Mouse (Mus musculus): ENCODE measurements around the gene Sgms1.

- TF ChIP-seq POLR2A (IDR thresholded peaks at IDR 0.05; ENCODE audit: low read depth, low read length) (no peak), CTCF (conservative IDR thresholded peaks at IDR 0.05; ENCODE audit: insufficient read depth, insufficient read length, low read depth, low read length) (no peak)
Measured at GRCm38 (mm10) chr19:32239459-32239792, 150.1 kb downstream of the Sgms1 start.
